Mouse (Mus musculus) kidney, embryonic 16.5 days (tissue): ENCODE data around the gene Mrm3. TPM values are rescaled to one million over a fixed set of nuclear protein-coding genes. Genes with fewer than 3 reads are reported as not detected.

Source experiments
- ATAC-seq: fragments of 200-750 bp; cut with Nextera tagmentation; 2 replicates; pipeline ENCODE4 v1.8.0; 2017; ENCODE audit warnings: moderate TSS enrichment; ENCODE audit not compliant: low FRiP score, low TSS enrichment
- H3K27ac ChIP-seq: fragments of 300-500 bp; sonication (generic); 2 replicates; pipeline ENCODE4 v1.5.1; 2014; ENCODE audit warnings: low read length
- H3K27me3 ChIP-seq: fragments of 300-500 bp; sonication (generic); 2 replicates; pipeline ENCODE4 v1.6.1; 2014; ENCODE audit warnings: low read length, control low read depth, mixed read lengths; ENCODE audit not compliant: insufficient read depth
- H3K36me3 ChIP-seq: fragments of 300-500 bp; sonication (generic); 2 replicates; pipeline ENCODE4 v1.6.1; 2014; ENCODE audit warnings: low read length, control low read depth, mixed read lengths; ENCODE audit not compliant: insufficient read depth
- H3K4me1 ChIP-seq: fragments of 300-500 bp; sonication (generic); 2 replicates; pipeline ENCODE4 v1.6.1; 2014; ENCODE audit warnings: low read length, control low read depth, mixed read lengths; ENCODE audit not compliant: insufficient read depth
- H3K4me2 ChIP-seq: fragments of 300-500 bp; sonication (generic); replicated peaks from 2 replicates; pipeline ENCODE4 v1.6.1; 2014; ENCODE audit warnings: low read depth, low read length
- H3K4me3 ChIP-seq: fragments of 300-500 bp; sonication (generic); 2 replicates; pipeline ENCODE4 v1.5.1; 2014; ENCODE audit warnings: mild to moderate bottlenecking, low read length
- H3K9ac ChIP-seq: fragments of 300-500 bp; sonication (generic); replicated peaks from 2 replicates; pipeline ENCODE4 v1.6.1; 2014; ENCODE audit warnings: low read length
- H3K9me3 ChIP-seq: fragments of 300-500 bp; sonication (generic); 2 replicates; pipeline ENCODE4 v1.6.1; 2016; ENCODE audit warnings: low read length, control low read depth
- WGBS: fragments of 180-500 bp; shearing (Covaris S2); extraction: QIAGEN DNeasy Blood & Tissue Kit; methylation state at CpG from one replicate; pipeline ENCODE4 v1.1.7; 2014; 5-methylcytosine and 5-hydroxymethylcytosine counted together
- polyA plus RNA-seq: library from polyadenylated mRNA; unstranded; fragments of >200 nt; fragmentation: Nextera tagmentation; extraction: Ambion mirVana; gene quantifications from 2 replicates; pipeline ENCODE4 v1.2.1, GENCODE M21; 2015

Gene Mrm3
- polyA plus RNA-seq, 1 experiment from 2014 or later, result 29.1 TPM

DNA sequence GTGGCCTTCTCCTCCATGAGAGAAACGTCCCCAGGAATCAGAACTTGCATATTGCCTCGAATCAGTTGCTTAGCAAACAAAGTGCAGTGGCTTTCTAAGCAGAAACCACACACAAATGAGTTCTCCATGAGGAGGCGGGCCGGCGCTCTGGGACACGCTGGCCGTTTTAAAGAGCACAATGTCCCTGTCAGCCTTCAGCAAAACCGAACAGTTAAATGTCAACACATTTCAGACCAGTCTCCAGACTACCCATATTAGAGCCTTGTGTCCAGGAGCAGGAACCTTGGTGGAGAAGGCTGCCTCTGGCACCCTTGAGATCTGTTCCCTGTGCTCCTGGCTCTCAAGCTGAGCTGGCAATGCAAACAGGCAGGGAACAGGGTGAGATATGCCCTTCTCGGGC, 53.7 kb downstream of the Mrm3 start:
- ATAC-seq, result no peak
- 75% methylated on average over 9 of the region's 9 CpGs for WGBS
- Histone ChIP-seq H3K9ac (no peak overlapping the region), H3K9me3 (no peaks in the 10 kb centered on the region), H3K27ac (no peak overlapping the region), H3K4me1 (peaks cover 44% of the 10 kb centered on the region), H3K4me3 (no peak overlapping the region), H3K4me2 (no peak overlapping the region), H3K27me3 (no peaks in the 10 kb centered on the region), H3K36me3 (no peaks in the 10 kb centered on the region)

GRCm38 (mm10) chr11:76298457-76299000, 55.0 kb downstream of the Mrm3 start:
- no peaks in the 10 kb centered on the region for H3K36me3 ChIP-seq
- ATAC-seq, result no peak
- H3K4me3 ChIP-seq, result no peak overlapping the region
- H3K27ac ChIP-seq, result no peak overlapping the region
- H3K4me1 ChIP-seq, result peaks cover 35% of the 10 kb centered on the region
- no peak overlapping the region for H3K4me2 ChIP-seq
- H3K9me3 ChIP-seq, result no peaks in the 10 kb centered on the region
- WGBS, result 66% methylated on average over 9 of the region's 9 CpGs
- H3K9ac ChIP-seq, result no peak overlapping the region; the same call in 1 of the 2 replicates
- H3K27me3 ChIP-seq, result no peaks in the 10 kb centered on the region

Other genes with a start within 250 kb of the Mrm3 start
- 0.39 and 0.70 TPM in 2 replicates for gene 1700016K19Rik, start 243.8 kb upstream of the Mrm3 start, polyA plus RNA-seq
- 29.6 and 31.9 TPM in 2 replicates for gene Rflnb, start 215.9 kb upstream of the Mrm3 start, polyA plus RNA-seq
- gene Vps53, start 64.1 kb upstream of the Mrm3 start, polyA plus RNA-seq, result 46.2 and 46.9 TPM in 2 replicates
- 27.0 and 28.6 TPM in 2 replicates for gene Fam57a, start 64.0 kb upstream of the Mrm3 start, polyA plus RNA-seq
- gene Dbil5, start 26.1 kb upstream of the Mrm3 start, polyA plus RNA-seq, result 1.2 and 1.7 TPM in 2 replicates
- gene Gemin4, start 26.1 kb upstream of the Mrm3 start, polyA plus RNA-seq, result 33.1 and 36.7 TPM in 2 replicates
- gene Glod4, start within 50 bp of the Mrm3 start, polyA plus RNA-seq, result 136 and 142 TPM in 2 replicates
- 26.9 and 29.5 TPM in 2 replicates for gene Nxn, start 155.4 kb downstream of the Mrm3 start, polyA plus RNA-seq
- 106 and 112 TPM in 2 replicates for gene Timm22, start 163.2 kb downstream of the Mrm3 start, polyA plus RNA-seq